Mouse (Mus musculus) hindbrain, embryonic 15.5 days (tissue): ENCODE measurements at regions not wholly inside any gene's neighbourhood (a gene's known extent, or its start where the extent isn't known, plus 50 kb on each side); places are given as distances from the start of the nearest gene placed in this dataset.

ENCODE experiments used
- ATAC-seq: fragments of 200-750 bp; cut with Nextera tagmentation; 2 replicates; pipeline ENCODE4 v1.8.0; 2017; ENCODE audit warnings: low read depth, moderate number of reproducible peaks, moderate TSS enrichment; ENCODE audit not compliant: low FRiP score
- H3K27ac ChIP-seq: fragments of 300-500 bp; sonication (generic); replicated peaks from 2 replicates; pipeline ENCODE4 v1.5.1; 2015; ENCODE audit warnings: mild to moderate bottlenecking, inconsistent platforms
- H3K27me3 ChIP-seq: fragments of 300-500 bp; sonication (generic); 2 replicates; pipeline ENCODE4 v1.6.1; 2015; ENCODE audit warnings: control low read depth, inconsistent platforms
- H3K36me3 ChIP-seq: fragments of 300-500 bp; sonication (generic); 2 replicates; pipeline ENCODE4 v1.6.1; 2015; ENCODE audit warnings: control low read depth, inconsistent platforms
- H3K4me1 ChIP-seq: fragments of 300-500 bp; sonication (generic); replicated peaks from 2 replicates; pipeline ENCODE4 v1.6.1; 2015; ENCODE audit warnings: control low read depth, inconsistent platforms
- H3K4me2 ChIP-seq: fragments of 300-500 bp; sonication (generic); 2 replicates; pipeline ENCODE4 v1.6.1; 2015; ENCODE audit warnings: moderate library complexity, mild to moderate bottlenecking, inconsistent platforms
- H3K4me3 ChIP-seq: fragments of 300-500 bp; sonication (generic); 2 replicates; pipeline ENCODE4 v1.5.1; 2015; ENCODE audit warnings: mild to moderate bottlenecking, inconsistent platforms
- H3K9ac ChIP-seq: fragments of 300-500 bp; sonication (generic); 2 replicates; pipeline ENCODE4 v1.6.1; 2015; ENCODE audit warnings: inconsistent platforms
- H3K9me3 ChIP-seq: fragments of 300-500 bp; sonication (generic); 2 replicates; pipeline ENCODE4 v1.6.1; 2016; ENCODE audit warnings: control low read depth, inconsistent platforms
- WGBS: fragments of 180-500 bp; shearing (Covaris S2); methylation state at CpG from one replicate; pipeline ENCODE4 v1.1.7; 2015; 5-methylcytosine and 5-hydroxymethylcytosine counted together

DNA sequence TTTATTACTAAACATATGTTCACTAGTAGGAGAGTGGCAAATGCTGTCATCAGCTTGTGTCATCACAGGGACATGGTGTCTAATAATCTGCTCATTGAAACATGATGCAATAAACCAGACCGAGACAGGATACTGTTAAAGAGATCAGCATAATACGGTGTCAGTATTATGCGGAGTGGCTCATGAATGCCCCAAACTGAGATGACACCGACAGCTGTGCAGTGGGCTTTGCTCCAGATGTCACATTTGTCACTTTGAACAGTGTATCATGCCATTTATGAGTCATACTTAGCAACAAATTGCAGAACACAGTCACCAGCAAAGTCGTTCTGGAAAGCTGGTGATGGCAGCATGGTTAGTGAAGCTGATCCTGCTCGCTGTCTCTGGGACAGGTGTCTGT, 527.2 kb downstream of the Triml1 start:
- no peaks in the 10 kb centered on the region for H3K9me3 ChIP-seq
- H3K4me1 ChIP-seq = no peaks in the 10 kb centered on the region
- peak; percentile 65 for ATAC-seq
- 54% methylated on average over 6 of the region's 6 CpGs for WGBS
- no peak overlapping the region for H3K9ac ChIP-seq
- H3K27me3 ChIP-seq = no peaks in the 10 kb centered on the region
- H3K27ac ChIP-seq = no peak overlapping the region; the same call in 1 of the 2 replicates
- no peak overlapping the region for H3K4me2 ChIP-seq
- H3K36me3 ChIP-seq = no peaks in the 10 kb centered on the region
- no peak overlapping the region for H3K4me3 ChIP-seq

GRCm38 (mm10) chr8:42596639-42597038, 544.6 kb downstream of the Triml1 start:
- Histone ChIP-seq H3K4me3 (no peak overlapping the region), H3K9me3 (no peaks in the 10 kb centered on the region), H3K27ac (no peak overlapping the region), H3K4me2 (no peak overlapping the region), H3K27me3 (no peaks in the 10 kb centered on the region), H3K36me3 (no peaks in the 10 kb centered on the region), H3K4me1 (no peaks in the 10 kb centered on the region), H3K9ac (no peak overlapping the region)
- ATAC-seq = no peak
- WGBS = 69% methylated on average over 2 of the region's 2 CpGs
